Mouse (Mus musculus) embryonic facial prominence, embryonic 11.5 days (tissue): ENCODE measurements around the gene Slc25a45. TPM values are rescaled to one million over a fixed set of nuclear protein-coding genes. Genes with fewer than 3 reads are reported as not detected.
A peak's percentile ranks its signal among the peaks of the same experiment; 100 is the strongest.

Experiments used
- ATAC-seq: fragments of 200-750 bp; cut with Nextera tagmentation; replicated peaks from 2 replicates; pipeline ENCODE4 v1.8.0; 2017; ENCODE audit warnings: low read depth; ENCODE audit not compliant: insufficient number of reproducible peaks, low FRiP score, low TSS enrichment
- DNase-seq: peaks from one replicate; pipeline ENCODE4 v3.0.0-alpha.2; 2015; ENCODE audit warnings: low spot score
- H3K27ac ChIP-seq: fragments of 300-500 bp; sonication (generic); replicated peaks from 2 replicates; pipeline ENCODE4 v1.5.1; 2014; ENCODE audit warnings: mild to moderate bottlenecking, low read depth, low read length, control low read depth
- H3K27me3 ChIP-seq: fragments of 300-500 bp; sonication (generic); 2 replicates; pipeline ENCODE4 v1.6.1; 2014; ENCODE audit warnings: mild to moderate bottlenecking, low read length, moderate library complexity, mixed read lengths; ENCODE audit not compliant: control insufficient read depth, insufficient read depth
- H3K36me3 ChIP-seq: fragments of 300-500 bp; sonication (generic); replicated peaks from 2 replicates; pipeline ENCODE4 v1.6.1; 2014; ENCODE audit warnings: low read depth, mild to moderate bottlenecking, low read length, moderate library complexity, mixed read lengths; ENCODE audit not compliant: control insufficient read depth, insufficient read depth
- H3K4me1 ChIP-seq: fragments of 300-500 bp; sonication (generic); 2 replicates; pipeline ENCODE4 v1.6.1; 2014; ENCODE audit warnings: low read length, mixed read lengths; ENCODE audit not compliant: control insufficient read depth, insufficient read depth
- H3K4me2 ChIP-seq: fragments of 300-500 bp; sonication (generic); 2 replicates; pipeline ENCODE4 v1.6.1; 2014; ENCODE audit warnings: low read depth, mild to moderate bottlenecking, control low read depth, low read length, moderate library complexity
- H3K4me3 ChIP-seq: fragments of 300-500 bp; sonication (generic); 2 replicates; pipeline ENCODE4 v1.5.1; 2014; ENCODE audit warnings: low read depth, low read length, control low read depth
- H3K9ac ChIP-seq: fragments of 300-500 bp; sonication (generic); replicated peaks from 2 replicates; pipeline ENCODE4 v1.6.1; 2014; ENCODE audit warnings: mild to moderate bottlenecking, control low read depth, low read length
- H3K9me3 ChIP-seq: fragments of 300-500 bp; sonication (generic); replicated peaks from 2 replicates; pipeline ENCODE4 v1.6.1; 2016; ENCODE audit warnings: mild to moderate bottlenecking, low read length, inconsistent platforms, mixed read lengths; ENCODE audit not compliant: control insufficient read depth
- WGBS: fragments of 180-500 bp; shearing (Covaris S2); extraction: QIAGEN DNeasy Blood & Tissue Kit; methylation state at CpG from one replicate; pipeline ENCODE4 v1.1.7; 2014; 5-methylcytosine and 5-hydroxymethylcytosine counted together
- polyA plus RNA-seq: library from polyadenylated mRNA; unstranded; fragments of >200 nt; fragmentation: Nextera tagmentation; extraction: Ambion mirVana; gene quantifications from 2 replicates; pipeline ENCODE4 v1.2.1, GENCODE M21; 2014

The Slc25a45 gene
- polyA plus RNA-seq, 1 experiment from 2014 or later = 0.87 TPM

GRCm38 (mm10) chr19:5922119-5922942 is 44.7 kb downstream of the Slc25a45 start:
- Histone ChIP-seq H3K4me1 (no peaks in the 10 kb centered on the region; the same call in 1 of the 2 replicates), H3K9me3 (no peaks in the 10 kb centered on the region), H3K27me3 (peaks cover 4% of the 10 kb centered on the region; the same call in 1 of the 2 replicates), H3K36me3 (no peaks in the 10 kb centered on the region), H3K4me2 (no peak overlapping the region), H3K9ac (no peak overlapping the region), H3K4me3 (no peak overlapping the region), H3K27ac (no peak overlapping the region)
- DNase-seq = no peak
- ATAC-seq = no peak
- WGBS = 77% methylated on average over 15 of the region's 15 CpGs

GRCm38 (mm10) chr19:5922963-5923362 is 45.4 kb downstream of the Slc25a45 start:
- ATAC-seq = no peak
- no peak overlapping the region for H3K9ac ChIP-seq
- no peaks in the 10 kb centered on the region for H3K36me3 ChIP-seq
- 92% methylated on average over 3 of the region's 3 CpGs for whole genome bisulfite sequencing
- H3K4me2 ChIP-seq = no peak overlapping the region
- H3K4me1 ChIP-seq = no peaks in the 10 kb centered on the region; the same call in 1 of the 2 replicates
- H3K27ac ChIP-seq = no peak overlapping the region
- H3K9me3 ChIP-seq = no peaks in the 10 kb centered on the region
- peaks cover 4% of the 10 kb centered on the region; the same call in 1 of the 2 replicates for H3K27me3 ChIP-seq
- no peak overlapping the region for H3K4me3 ChIP-seq
- no peak for DNase-seq

DNA sequence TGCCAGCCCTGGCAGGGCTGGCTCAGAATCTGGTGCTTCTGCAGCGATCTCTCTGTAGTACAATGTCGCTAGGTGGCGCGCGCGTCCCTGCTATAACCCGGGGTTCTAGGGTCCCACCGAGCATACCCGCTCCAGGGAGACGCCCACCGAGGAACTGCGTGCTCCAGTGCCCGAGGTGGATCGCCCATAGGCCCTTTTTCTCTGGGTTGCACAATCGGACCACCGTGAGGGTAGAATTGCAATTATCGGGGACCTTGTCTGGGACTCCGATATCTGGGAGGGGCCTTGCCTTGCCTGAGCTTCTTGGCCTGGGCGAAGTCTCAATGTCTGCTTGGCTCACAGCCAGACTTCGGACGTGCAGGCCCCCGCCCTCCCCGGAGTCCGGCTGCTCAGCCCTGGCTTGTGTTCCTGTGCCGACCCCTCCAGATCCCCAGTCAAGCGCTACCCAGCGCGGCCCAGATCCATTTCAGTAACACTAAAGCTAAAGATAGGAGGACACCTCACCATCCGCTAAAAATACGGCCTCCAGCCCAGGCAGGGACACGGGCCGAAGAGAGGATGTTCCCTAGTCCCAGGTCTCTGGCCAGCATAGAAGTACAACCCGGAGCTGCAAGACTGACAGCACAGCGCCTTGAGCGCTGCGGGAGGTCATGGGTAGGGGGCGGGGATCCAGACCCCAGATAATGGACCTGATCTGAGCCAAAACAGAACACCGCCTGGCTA is 46.5 kb downstream of the Slc25a45 start:
- H3K9ac ChIP-seq = peak overlapping the region; percentile 48

GRCm38 (mm10) chr19:5924713-5925093 is 47.1 kb downstream of the Slc25a45 start, which contains the start of gene Cdc42ep2:
Gene Cdc42ep2 (minus strand): TSS chr19:5924816.
- no peaks in the 10 kb centered on the region for H3K36me3 ChIP-seq
- peak within 1 kb of the TSS; percentile 50 for H3K4me3 ChIP-seq
- no peak within 1 kb of the TSS for H3K27ac ChIP-seq
- H3K9ac ChIP-seq = peak within 1 kb of the TSS; percentile 48
- peak within 1 kb of the TSS; percentile 98 for H3K4me2 ChIP-seq
- H3K4me1 ChIP-seq = no peaks in the 10 kb centered on the region; the same call in 1 of the 2 replicates
- peaks cover 4% of the 10 kb centered on the region; the same call in 1 of the 2 replicates for H3K27me3 ChIP-seq
- no peaks in the 10 kb centered on the region for H3K9me3 ChIP-seq
- WGBS = 0% methylated on average over 18 of the region's 18 CpGs
- ATAC-seq = peak; percentile 93
- peak; percentile 96 for DNase-seq

More for the DNA sequence above, 46.5 kb downstream of the Slc25a45 start:
- peak overlapping the region; percentile 50 for H3K4me3 ChIP-seq
- peak overlapping the region; percentile 98 for H3K4me2 ChIP-seq
- DNase-seq = peak; percentile 95
- H3K9me3 ChIP-seq = no peaks in the 10 kb centered on the region
- peaks cover 4% of the 10 kb centered on the region; the same call in 1 of the 2 replicates for H3K27me3 ChIP-seq
- no peaks in the 10 kb centered on the region; the same call in 1 of the 2 replicates for H3K4me1 ChIP-seq
- under 1% methylated on average over 38 of the region's 38 CpGs for WGBS
- peak; percentile 74 for ATAC-seq
- no peaks in the 10 kb centered on the region for H3K36me3 ChIP-seq
- H3K27ac ChIP-seq = no peak overlapping the region

DNA sequence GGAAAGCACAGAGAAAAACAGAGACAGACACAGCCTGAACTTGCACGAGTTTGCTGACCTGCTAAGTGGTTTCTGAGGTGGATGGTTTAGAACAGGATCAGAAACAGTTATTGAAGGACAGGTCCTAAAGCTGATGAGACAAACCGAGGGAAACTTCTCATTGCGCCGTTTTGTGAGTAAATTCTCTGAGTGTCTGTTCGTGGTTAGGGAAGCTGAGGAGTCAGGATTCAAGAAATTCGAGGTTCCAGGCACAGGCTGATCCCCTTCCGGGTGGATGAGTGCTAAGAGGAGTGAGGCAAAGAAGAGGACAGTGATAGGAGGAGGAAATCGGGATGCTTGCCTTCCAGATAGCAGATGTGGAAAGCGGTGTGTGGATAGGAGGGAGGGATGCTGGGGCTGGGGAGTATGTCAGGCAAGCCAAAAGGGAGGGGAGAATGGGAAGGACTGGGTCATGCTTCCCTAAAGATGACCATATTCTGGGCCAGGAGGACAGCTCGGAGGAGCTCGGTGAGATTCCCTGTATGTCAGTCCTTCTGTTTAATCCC is 47.8 kb downstream of the Slc25a45 start:
- no peak overlapping the region for H3K4me3 ChIP-seq
- no peak for ATAC-seq
- no peak overlapping the region for H3K9ac ChIP-seq
- H3K4me2 ChIP-seq = peak overlapping the region; percentile 98; the same call in 1 of the 2 replicates
- DNase-seq = no peak
- peaks cover 4% of the 10 kb centered on the region; the same call in 1 of the 2 replicates for H3K27me3 ChIP-seq
- H3K9me3 ChIP-seq = no peaks in the 10 kb centered on the region
- no peaks in the 10 kb centered on the region for H3K36me3 ChIP-seq
- WGBS = 38% methylated on average over 11 of the region's 11 CpGs
- H3K4me1 ChIP-seq = no peaks in the 10 kb centered on the region; the same call in 1 of the 2 replicates
- H3K27ac ChIP-seq = no peak overlapping the region

GRCm38 (mm10) chr19:5927026-5927425 is 49.4 kb downstream of the Slc25a45 start:
- peak; percentile 13 for DNase-seq
- ATAC-seq = no peak

GRCm38 (mm10) chr19:5927532-5927931 is 49.9 kb downstream of the Slc25a45 start:
- H3K27ac ChIP-seq = no peak overlapping the region
- no peak for ATAC-seq
- 60% methylated on average over 8 of the region's 8 CpGs for WGBS
- H3K36me3 ChIP-seq = no peaks in the 10 kb centered on the region
- no peaks in the 10 kb centered on the region; the same call in 1 of the 2 replicates for H3K4me1 ChIP-seq
- no peaks in the 10 kb centered on the region for H3K9me3 ChIP-seq
- no peak overlapping the region for H3K4me3 ChIP-seq
- H3K4me2 ChIP-seq = no peak overlapping the region
- DNase-seq = no peak
- H3K27me3 ChIP-seq = peaks cover 4% of the 10 kb centered on the region; the same call in 1 of the 2 replicates
- no peak overlapping the region for H3K9ac ChIP-seq

More at GRCm38 (mm10) chr19:5927026-5927425, 49.4 kb downstream of the Slc25a45 start:
- WGBS = 66% methylated on average over 11 of the region's 11 CpGs
- Histone ChIP-seq H3K4me2 (no peak overlapping the region), H3K4me3 (no peak overlapping the region), H3K9me3 (no peaks in the 10 kb centered on the region), H3K4me1 (no peaks in the 10 kb centered on the region; the same call in 1 of the 2 replicates), H3K27me3 (peaks cover 4% of the 10 kb centered on the region; the same call in 1 of the 2 replicates), H3K9ac (no peak overlapping the region), H3K36me3 (no peaks in the 10 kb centered on the region), H3K27ac (no peak overlapping the region)
